Mouse (Mus musculus) hindbrain, embryonic 10.5 days (tissue): ENCODE data around the gene Olfr520. TPM values are rescaled to one million over a fixed set of nuclear protein-coding genes. Genes with fewer than 3 reads are reported as not detected.
"Not testable (repeated sequence)": the region's sequence is repeated elsewhere in the genome, so short reads cannot be mapped to it uniquely, and the experiment has no call there.

ENCODE experiments used
- DNase-seq: peaks from one replicate; pipeline ENCODE4 v3.0.0-alpha.2; 2017; ENCODE audit warnings: low spot score
- H3K27ac ChIP-seq: fragments of 300-500 bp; sonication (generic); 2 replicates; pipeline ENCODE4 v1.5.1; 2016; ENCODE audit warnings: mild to moderate bottlenecking, moderate library complexity
- H3K27me3 ChIP-seq: fragments of 300-500 bp; sonication (generic); 2 replicates; pipeline ENCODE4 v1.6.1; 2016; ENCODE audit warnings: mild to moderate bottlenecking; ENCODE audit not compliant: poor library complexity, insufficient read depth, severe bottlenecking
- H3K36me3 ChIP-seq: fragments of 300-500 bp; sonication (generic); 2 replicates; pipeline ENCODE4 v1.6.1; 2016; ENCODE audit warnings: mild to moderate bottlenecking, moderate library complexity
- H3K4me1 ChIP-seq: fragments of 300-500 bp; sonication (generic); replicated peaks from 2 replicates; pipeline ENCODE4 v1.6.1; 2016; ENCODE audit warnings: mild to moderate bottlenecking
- H3K4me3 ChIP-seq: fragments of 300-500 bp; sonication (generic); 2 replicates; pipeline ENCODE4 v1.5.1; 2016; ENCODE audit warnings: mild to moderate bottlenecking, moderate library complexity
- H3K9me3 ChIP-seq: fragments of 300-500 bp; sonication (generic); 2 replicates; pipeline ENCODE4 v1.6.1; 2016; ENCODE audit warnings: mild to moderate bottlenecking, moderate library complexity
- WGBS: fragments of 180-500 bp; shearing (Covaris S2); methylation state at CpG from one replicate; pipeline ENCODE4 v1.1.7; 2016; 5-methylcytosine and 5-hydroxymethylcytosine counted together
- polyA plus RNA-seq: library from polyadenylated mRNA; unstranded; fragments of >200 nt; fragmentation: Nextera tagmentation; extraction: Ambion mirVana; gene quantifications from 2 replicates; pipeline ENCODE4 v1.2.1, GENCODE M21; 2016

The Olfr520 gene
- polyA plus RNA-seq, 1 experiment from 2014 or later = not detected

- not testable (repeated sequence) for H3K4me1 ChIP-seq, DNase-seq, H3K36me3 ChIP-seq, H3K4me3 ChIP-seq, H3K27ac ChIP-seq, H3K9me3 ChIP-seq, H3K27me3 ChIP-seq
- 92% methylated on average over 9 of the region's 9 CpGs for WGBS
These were observed 5.4 kb downstream of the Olfr520 start for GRCm38 (mm10) chr7:99735491-99735890.

- H3K9me3 ChIP-seq = no peaks in the 10 kb centered on the region
- H3K36me3 ChIP-seq = no peaks in the 10 kb centered on the region
- DNase-seq = no peak
- H3K27me3 ChIP-seq = no peaks in the 10 kb centered on the region
- no peak overlapping the region for H3K27ac ChIP-seq
- H3K4me3 ChIP-seq = no peak overlapping the region
- H3K4me1 ChIP-seq = peaks cover 8% of the 10 kb centered on the region
- WGBS = 62% methylated on average over 9 of the region's 9 CpGs
These were observed 9.2 kb downstream of the Olfr520 start for GRCm38 (mm10) chr7:99739276-99739675.

DNA sequence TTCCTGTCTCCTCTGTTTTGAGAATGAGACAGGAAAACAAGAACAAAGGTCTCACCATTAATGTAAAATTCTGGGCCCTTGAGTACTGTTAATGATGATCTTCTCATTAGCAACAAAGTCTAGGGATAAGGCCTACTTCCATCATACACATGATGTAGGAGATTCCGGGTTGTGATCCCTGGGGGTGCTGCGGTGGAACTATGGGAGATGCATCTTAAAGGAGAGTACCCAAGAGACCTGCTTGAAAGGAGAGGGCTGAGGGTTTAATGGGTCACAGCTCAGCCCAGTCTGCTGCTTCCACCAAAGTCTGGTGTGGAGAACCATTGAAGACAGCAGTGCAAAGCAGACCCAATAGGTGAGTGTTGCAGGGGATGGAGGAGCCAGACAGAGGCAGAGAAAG, 33.1 kb downstream of the Olfr520 start, which contains the start of gene Olfr521:
Gene Olfr521 (plus strand): TSS at position 301 of the 400 bp plus-strand sequence.
- no peak for DNase-seq

DNA sequence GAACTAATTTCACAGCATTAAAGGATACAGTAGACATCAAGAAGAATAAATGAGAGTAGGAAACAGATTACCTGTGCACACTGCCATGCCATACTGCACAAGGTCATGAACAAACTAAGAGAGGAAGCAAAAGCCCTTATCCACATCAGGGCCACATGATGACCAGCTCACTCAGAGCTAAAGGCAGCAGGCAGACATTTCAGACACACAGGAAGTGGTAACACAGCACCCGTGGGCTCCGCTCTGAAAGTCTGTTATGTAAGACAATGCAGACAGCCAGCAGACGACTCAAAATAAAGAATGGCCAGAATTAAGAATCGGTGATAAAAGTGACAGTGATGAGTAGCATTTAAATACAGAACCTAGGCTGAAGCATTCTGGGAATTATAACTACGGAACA, 51.3 kb downstream of the Olfr520 start:
- Histone ChIP-seq H3K27ac (no peak overlapping the region), H3K4me1 (no peaks in the 10 kb centered on the region), H3K4me3 (no peak overlapping the region), H3K9me3 (no peaks in the 10 kb centered on the region), H3K27me3 (no peaks in the 10 kb centered on the region), H3K36me3 (no peaks in the 10 kb centered on the region)
- WGBS = 86% methylated on average over 5 of the region's 5 CpGs
- DNase-seq = no peak

More for the DNA sequence above, 33.1 kb downstream of the Olfr520 start, which contains the start of gene Olfr521:
- Histone ChIP-seq H3K9me3 (peaks cover 23% of the 10 kb centered on the region), H3K4me3 (no peak within 1 kb of the TSS), H3K27ac (no peak within 1 kb of the TSS), H3K27me3 (no peaks in the 10 kb centered on the region), H3K36me3 (no peaks in the 10 kb centered on the region), H3K4me1 (no peaks in the 10 kb centered on the region)
- WGBS = 93% methylated on average over 2 of the region's 2 CpGs

GRCm38 (mm10) chr7:99781916-99782315, 51.8 kb downstream of the Olfr520 start:
- Histone ChIP-seq H3K4me1 (0 out of 2 replicates have a peak, but pooled peaks cover 4% of the 10 kb centered on the region), H3K27me3 (no peaks in the 10 kb centered on the region), H3K36me3 (no peaks in the 10 kb centered on the region), H3K27ac (no peak overlapping the region), H3K9me3 (no peaks in the 10 kb centered on the region), H3K4me3 (no peak overlapping the region)
- DNase-seq = no peak
- WGBS = 80% methylated on average over 2 of the region's 2 CpGs

DNA sequence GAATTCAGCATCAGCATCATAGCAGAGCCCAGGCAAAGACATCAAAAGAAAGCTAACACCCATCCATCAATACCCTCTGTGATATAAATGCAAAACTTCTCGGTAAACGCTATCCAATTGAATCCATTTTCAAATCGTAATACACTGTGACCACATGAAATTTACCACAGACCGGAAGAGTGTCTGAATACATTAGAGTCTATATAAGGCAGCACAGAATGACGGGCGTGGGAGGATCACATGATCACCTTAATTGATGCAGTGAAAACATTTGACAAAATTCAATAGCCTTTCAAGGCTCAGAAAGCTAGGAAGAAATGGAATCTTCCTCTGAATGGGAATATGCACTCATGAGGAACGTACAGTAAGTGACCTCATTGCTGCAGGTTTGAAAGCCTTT, 53.3 kb downstream of the Olfr520 start:
- Histone ChIP-seq H3K9me3 (no peaks in the 10 kb centered on the region), H3K4me1 (peaks cover 19% of the 10 kb centered on the region), H3K27me3 (no peaks in the 10 kb centered on the region), H3K27ac (no peak overlapping the region), H3K36me3 (no peaks in the 10 kb centered on the region), H3K4me3 (no peak overlapping the region)
- WGBS = 85% methylated on average over 7 of the region's 7 CpGs
- no peak for DNase-seq

GRCm38 (mm10) chr7:99785553-99785952, 55.5 kb downstream of the Olfr520 start:
- Histone ChIP-seq H3K4me1 (peaks cover 20% of the 10 kb centered on the region), H3K4me3 (no peak overlapping the region), H3K27me3 (no peaks in the 10 kb centered on the region), H3K9me3 (no peaks in the 10 kb centered on the region), H3K27ac (no peak overlapping the region), H3K36me3 (no peaks in the 10 kb centered on the region)
- no peak for DNase-seq
- WGBS = 84% methylated on average over 3 of the region's 3 CpGs

Other genes starting within 250 kb of the Olfr520 start
- gene Rps3, start 246.5 kb upstream of the Olfr520 start, polyA plus RNA-seq = 680 and 779 TPM in 2 replicates
- 14.6 and 15.0 TPM in 2 replicates for gene Arrb1, start 194.8 kb upstream of the Olfr520 start, polyA plus RNA-seq
- gene Tpbgl, start 103.2 kb upstream of the Olfr520 start, polyA plus RNA-seq = 0.59 and 0.81 TPM in 2 replicates
- gene Slco2b1, start 18.9 kb upstream of the Olfr520 start, polyA plus RNA-seq = 2.3 and 3.5 TPM in 2 replicates
- gene Olfr521, start 33.2 kb downstream of the Olfr520 start, polyA plus RNA-seq = not detected in 2 replicates
- gene Neu3, start 98.1 kb downstream of the Olfr520 start, polyA plus RNA-seq = 1.9 and 2.1 TPM in 2 replicates
- 0.46 and 0.68 TPM in 2 replicates for gene Xrra1, start 128.8 kb downstream of the Olfr520 start, polyA plus RNA-seq
- gene Spcs2, start 133.2 kb downstream of the Olfr520 start, polyA plus RNA-seq = 352 and 393 TPM in 2 replicates